Mouse (Mus musculus) ES-Bruce4 (cell line): Measurements from ENCODE around the gene Odf3l1. TPM values are rescaled to one million over a fixed set of nuclear protein-coding genes. Genes with fewer than 3 reads are reported as not detected.
A peak's percentile ranks its signal among the peaks of the same experiment; 100 is the strongest.

Experiments
- H3K27ac ChIP-seq: 2 replicates; pipeline ENCODE4 v1.5.1; 2012; ENCODE audit warnings: low read length, inconsistent platforms; ENCODE audit not compliant: insufficient read depth
- H3K27me3 ChIP-seq: 2 replicates; pipeline ENCODE4 v1.6.1; 2012; ENCODE audit warnings: mild to moderate bottlenecking, low read length, inconsistent platforms; ENCODE audit not compliant: control insufficient read depth, poor library complexity, insufficient read depth, severe bottlenecking
- H3K36me3 ChIP-seq: 2 replicates; pipeline ENCODE4 v1.6.1; 2012; ENCODE audit warnings: inconsistent platforms, mild to moderate bottlenecking, low read length, moderate library complexity; ENCODE audit not compliant: control insufficient read depth, poor library complexity, insufficient read depth, severe bottlenecking
- H3K4me1 ChIP-seq: one replicate; pipeline ENCODE4 v1.8.1; 2011; ENCODE audit warnings: low read length; ENCODE audit not compliant: control insufficient read depth, insufficient read depth
- H3K4me3 ChIP-seq: 2 replicates; pipeline ENCODE4 v1.5.1; 2011; ENCODE audit warnings: low read depth, mild to moderate bottlenecking, low read length
- H3K9ac ChIP-seq: 2 replicates; pipeline ENCODE4 v1.6.1; 2012; ENCODE audit warnings: low read depth, mild to moderate bottlenecking, inconsistent platforms; ENCODE audit not compliant: poor library complexity, severe bottlenecking
- H3K9me3 ChIP-seq: replicated peaks from 2 replicates; pipeline ENCODE4 v1.6.1; 2012; ENCODE audit warnings: mild to moderate bottlenecking, low read length, inconsistent platforms; ENCODE audit not compliant: control insufficient read depth, poor library complexity, insufficient read depth, severe bottlenecking
- CTCF ChIP-seq: IDR thresholded peaks from one replicate; pipeline ENCODE4 v1.8.1; 2011; ENCODE audit warnings: low read depth, low read length
- EP300 ChIP-seq: IDR thresholded peaks from 2 replicates; pipeline ENCODE4 v1.6.1; 2011; ENCODE audit warnings: low read depth, low read length; ENCODE audit not compliant: insufficient read depth
- POLR2A ChIP-seq: IDR thresholded peaks from one replicate; pipeline ENCODE4 v1.8.1; 2011; ENCODE audit warnings: low read length; ENCODE audit not compliant: insufficient read depth
- polyA plus RNA-seq: library from polyadenylated mRNA; stranded (reverse); fragments of >200 nt; gene quantifications from 2 replicates; pipeline ENCODE4 v1.2.4, GENCODE M21; 2011; ENCODE audit warnings: low read depth; ENCODE audit not compliant: missing spikeins, insufficient read depth, insufficient read length

Gene Odf3l1
- polyA plus RNA-seq, 1 experiment = not detected

- H3K4me3 ChIP-seq = no peak overlapping the region
- no peaks in the 10 kb centered on the region for H3K36me3 ChIP-seq
- H3K9ac ChIP-seq = no peak overlapping the region
- no peak for TF ChIP-seq POLR2A
- TF ChIP-seq CTCF = no peak
- no peak for TF ChIP-seq EP300
- H3K9me3 ChIP-seq = no peaks in the 10 kb centered on the region
- H3K27ac ChIP-seq = no peak overlapping the region
- peaks cover 2% of the 10 kb centered on the region for H3K4me1 ChIP-seq
- no peaks in the 10 kb centered on the region for H3K27me3 ChIP-seq
Measured at GRCm38 (mm10) chr9:56881539-56882082, 17.1 kb upstream of the Odf3l1 start.

GRCm38 (mm10) chr9:56880790-56881189 lies 16.3 kb upstream of the Odf3l1 start:
- no peak overlapping the region for H3K27ac ChIP-seq
- H3K9ac ChIP-seq = no peak overlapping the region
- peaks cover 2% of the 10 kb centered on the region for H3K4me1 ChIP-seq

GRCm38 (mm10) chr9:56877284-56877683 lies 12.8 kb upstream of the Odf3l1 start:
- Histone ChIP-seq H3K36me3 (no peaks in the 10 kb centered on the region), H3K4me3 (no peak overlapping the region), H3K27ac (no peak overlapping the region), H3K9me3 (no peaks in the 10 kb centered on the region), H3K27me3 (no peaks in the 10 kb centered on the region), H3K4me1 (peaks cover 2% of the 10 kb centered on the region), H3K9ac (no peak overlapping the region)
- 0 out of 2 replicates have a peak, but pooled peaks have one; percentile 36 for TF ChIP-seq EP300
- no peak for TF ChIP-seq CTCF

More at GRCm38 (mm10) chr9:56880790-56881189, 16.3 kb upstream of the Odf3l1 start:
- H3K9me3 ChIP-seq = no peaks in the 10 kb centered on the region
- no peak overlapping the region for H3K4me3 ChIP-seq
- TF ChIP-seq EP300 = no peak
- TF ChIP-seq POLR2A = no peak
- no peak for TF ChIP-seq CTCF
- H3K27me3 ChIP-seq = no peaks in the 10 kb centered on the region
- H3K36me3 ChIP-seq = no peaks in the 10 kb centered on the region

- no peak overlapping the region for H3K27ac ChIP-seq
- H3K4me3 ChIP-seq = no peak overlapping the region
- TF ChIP-seq POLR2A = no peak
- no peak for TF ChIP-seq EP300
- TF ChIP-seq CTCF = no peak
- H3K4me1 ChIP-seq = peaks cover 2% of the 10 kb centered on the region
- no peaks in the 10 kb centered on the region for H3K9me3 ChIP-seq
- no peak overlapping the region for H3K9ac ChIP-seq
- H3K36me3 ChIP-seq = no peaks in the 10 kb centered on the region
- H3K27me3 ChIP-seq = no peaks in the 10 kb centered on the region
Measured at GRCm38 (mm10) chr9:56876784-56877183, 12.3 kb upstream of the Odf3l1 start.

GRCm38 (mm10) chr9:56873097-56873496 lies 8.6 kb upstream of the Odf3l1 start:
- TF ChIP-seq CTCF = no peak
- TF ChIP-seq POLR2A = no peak
- TF ChIP-seq EP300 = no peak
- H3K4me3 ChIP-seq = no peak overlapping the region
- no peak overlapping the region for H3K9ac ChIP-seq
- peaks cover 2% of the 10 kb centered on the region for H3K4me1 ChIP-seq
- H3K27me3 ChIP-seq = no peaks in the 10 kb centered on the region
- no peak overlapping the region for H3K27ac ChIP-seq
- H3K36me3 ChIP-seq = no peaks in the 10 kb centered on the region
- no peaks in the 10 kb centered on the region for H3K9me3 ChIP-seq

GRCm38 (mm10) chr9:56872105-56872903 lies 7.8 kb upstream of the Odf3l1 start:
- Histone ChIP-seq H3K9ac (no peak overlapping the region), H3K4me1 (peaks cover 2% of the 10 kb centered on the region), H3K27ac (no peak overlapping the region)

More at GRCm38 (mm10) chr9:56872105-56872903, 7.8 kb upstream of the Odf3l1 start:
- no peaks in the 10 kb centered on the region for H3K9me3 ChIP-seq
- TF ChIP-seq POLR2A (no peak), EP300 (no peak), CTCF (no peak)
- H3K36me3 ChIP-seq = no peaks in the 10 kb centered on the region
- no peak overlapping the region for H3K4me3 ChIP-seq
- no peaks in the 10 kb centered on the region for H3K27me3 ChIP-seq
